Mouse (Mus musculus): ENCODE data around the gene Rhbdf1.

DNA sequence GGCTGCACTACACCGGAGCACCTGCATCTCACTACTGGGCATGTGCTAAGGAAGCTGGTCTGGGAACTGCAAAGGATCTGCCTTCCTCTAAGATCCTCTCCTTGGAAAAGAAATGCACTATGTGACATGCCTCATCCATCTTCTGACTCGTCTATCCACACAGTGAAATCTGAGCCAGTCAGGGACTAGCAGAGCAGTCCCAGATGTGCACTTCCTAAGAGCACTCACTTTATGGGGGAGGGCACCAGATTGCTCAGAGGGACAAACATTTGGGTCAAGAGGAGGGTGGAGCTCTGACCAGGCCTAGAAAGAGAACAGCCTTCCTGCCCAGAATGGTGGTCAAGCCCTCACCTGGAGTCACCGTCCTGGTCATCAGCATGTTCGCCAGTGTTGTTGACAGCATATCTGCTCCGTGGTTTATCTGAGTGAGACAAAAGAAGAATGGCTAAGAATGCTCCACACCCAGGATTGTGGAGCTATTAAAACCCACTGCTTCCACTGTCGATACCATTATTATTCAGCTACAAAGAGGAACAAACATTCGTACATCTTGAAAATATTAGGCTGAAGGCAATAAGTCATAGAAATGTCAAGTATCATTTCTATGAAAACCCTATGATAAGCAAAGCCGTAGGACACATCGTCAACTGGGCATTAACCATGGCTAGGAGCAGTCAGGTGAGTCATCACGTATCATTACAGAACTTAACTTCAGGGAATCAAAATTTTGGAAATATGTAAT lies 40.7 kb upstream of the Rhbdf1 start:
- no peak for TF ChIP-seq POLR2A (IDR thresholded peaks at IDR 0.05; ENCODE audit: borderline replicate concordance, extremely low read depth, low read depth, low read length)
- TF ChIP-seq CTCF (IDR thresholded peaks at IDR 0.05; ENCODE audit: insufficient read depth, low read length) = no peak
